Mouse (Mus musculus) intestine, postnatal 0 days (tissue): ENCODE results near the gene Pcbp1. TPM values are rescaled to one million over a fixed set of nuclear protein-coding genes. Genes with fewer than 3 reads are reported as not detected.
A peak's percentile ranks its signal among the peaks of the same experiment; 100 is the strongest.

Experiments
- ATAC-seq: fragments of 200-750 bp; cut with Nextera tagmentation; 2 replicates; pipeline ENCODE4 v1.8.0; 2017; ENCODE audit warnings: mild to moderate bottlenecking, moderate TSS enrichment, moderate library complexity
- H3K27ac ChIP-seq: fragments of 300-500 bp; sonication (generic); 2 replicates; pipeline ENCODE4 v1.5.1; 2014; ENCODE audit warnings: mild to moderate bottlenecking, low read depth, low read length, moderate library complexity
- H3K27me3 ChIP-seq: fragments of 300-500 bp; sonication (generic); replicated peaks from 2 replicates; pipeline ENCODE4 v1.6.1; 2014; ENCODE audit warnings: low read length, mixed read lengths; ENCODE audit not compliant: control insufficient read depth, insufficient read depth
- H3K36me3 ChIP-seq: fragments of 300-500 bp; sonication (generic); 2 replicates; pipeline ENCODE4 v1.6.1; 2014; ENCODE audit warnings: mild to moderate bottlenecking, moderate library complexity; ENCODE audit not compliant: control insufficient read depth, insufficient read depth
- H3K4me1 ChIP-seq: fragments of 300-500 bp; sonication (generic); replicated peaks from 2 replicates; pipeline ENCODE4 v1.6.1; 2014; ENCODE audit warnings: antibody characterized with exemption, low read length, mixed read lengths; ENCODE audit not compliant: control insufficient read depth, insufficient read depth
- H3K4me2 ChIP-seq: fragments of 300-500 bp; sonication (generic); replicated peaks from 2 replicates; pipeline ENCODE4 v1.6.1; 2014; ENCODE audit warnings: low read depth, mild to moderate bottlenecking, moderate library complexity
- H3K4me3 ChIP-seq: fragments of 300-500 bp; sonication (generic); 2 replicates; pipeline ENCODE4 v1.5.1; 2014; ENCODE audit warnings: low read depth, low read length
- H3K9ac ChIP-seq: fragments of 300-500 bp; sonication (generic); 2 replicates; pipeline ENCODE4 v1.6.1; 2014; ENCODE audit warnings: mild to moderate bottlenecking, low read depth, low read length
- H3K9me3 ChIP-seq: fragments of 300-500 bp; sonication (generic); 2 replicates; pipeline ENCODE4 v1.6.1; 2016; ENCODE audit warnings: mixed run types; ENCODE audit not compliant: control insufficient read depth
- CTCF ChIP-seq: sonication (generic); IDR thresholded peaks from 2 replicates; pipeline ENCODE4 v1.5.1; 2016; ENCODE audit warnings: low read depth, mild to moderate bottlenecking, control low read depth, antibody characterized with exemption, moderate library complexity
- WGBS: fragments of 180-500 bp; shearing (Covaris S2); extraction: QIAGEN DNeasy Blood & Tissue Kit; methylation state at CpG from one replicate; pipeline ENCODE4 v1.1.7; 2014; 5-methylcytosine and 5-hydroxymethylcytosine counted together
- polyA plus RNA-seq: library from polyadenylated mRNA; unstranded; fragments of >200 nt; fragmentation: Nextera tagmentation; extraction: Ambion mirVana; gene quantifications from 2 replicates; pipeline ENCODE4 v1.2.1, GENCODE M21; 2015

The Pcbp1 gene
- 326 and 327 TPM in 2 replicates for polyA plus RNA-seq

DNA sequence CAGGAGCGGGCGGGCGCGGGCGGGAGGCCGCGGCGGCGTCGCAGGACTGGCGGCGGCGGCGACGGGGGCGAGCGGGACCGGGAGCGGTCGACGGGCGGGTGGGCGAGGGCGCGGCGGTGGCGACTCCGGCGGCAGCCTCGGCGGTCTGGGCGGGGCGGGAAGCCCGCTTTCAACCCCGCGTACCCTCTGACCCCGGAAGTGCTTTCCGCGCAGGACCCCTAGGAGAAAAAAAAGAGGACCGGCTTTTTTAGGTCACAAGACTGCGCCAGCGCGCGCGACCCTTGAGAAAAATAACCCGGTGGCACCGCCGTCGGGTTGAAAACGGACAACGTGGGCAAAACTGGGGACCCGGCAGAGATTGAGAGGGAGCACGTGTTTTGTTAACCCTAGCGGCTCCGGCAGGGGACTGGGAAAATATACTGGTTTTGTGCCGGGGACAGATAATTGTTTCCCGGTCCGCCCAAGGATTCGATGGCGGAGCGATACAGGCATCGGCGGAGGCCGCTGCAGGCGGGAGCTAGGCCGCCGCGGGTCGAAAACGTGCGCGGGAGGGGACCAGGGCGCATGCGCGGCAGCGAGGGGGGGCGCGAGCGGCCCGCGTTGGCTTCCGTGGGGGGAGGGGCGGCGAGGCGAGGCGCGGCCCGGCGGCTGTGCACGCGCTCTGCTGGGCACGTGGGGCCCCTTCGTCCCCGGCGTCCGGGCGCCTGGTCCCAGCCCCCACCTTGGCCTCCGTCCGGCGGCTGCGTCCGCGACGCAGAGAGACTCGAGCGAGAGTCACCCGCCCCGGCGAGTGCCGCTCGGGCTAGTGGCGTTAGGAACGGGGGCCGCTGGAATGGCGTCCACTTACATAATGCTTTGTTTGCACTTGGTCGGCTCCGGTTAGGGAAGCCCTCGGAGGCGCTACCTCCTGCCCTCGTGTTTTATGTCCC, at the start of gene Pcbp1:
TSS of gene Pcbp1 (minus strand) at position 290 of the 929 bp plus-strand sequence.
- no peaks in the 10 kb centered on the region for H3K9me3 ChIP-seq
- H3K27ac ChIP-seq = peak within 1 kb of the TSS; percentile 97
- H3K27me3 ChIP-seq = no peaks in the 10 kb centered on the region
- H3K9ac ChIP-seq = peak within 1 kb of the TSS; percentile 84
- ATAC-seq = peak; percentile 84
- peak within 1 kb of the TSS; percentile 64 for H3K4me2 ChIP-seq
- WGBS = under 1% methylated on average over 101 of the region's 120 CpGs
- H3K4me3 ChIP-seq = peak within 1 kb of the TSS; percentile 96
- H3K36me3 ChIP-seq = peaks cover 9% of the 10 kb centered on the region; the same call in 1 of the 2 replicates
- H3K4me1 ChIP-seq = peaks cover 14% of the 10 kb centered on the region
- TF ChIP-seq CTCF = no peak

- H3K4me3 ChIP-seq = no peak overlapping the region
- no peaks in the 10 kb centered on the region for H3K9me3 ChIP-seq
- H3K4me2 ChIP-seq = no peak overlapping the region
- H3K4me1 ChIP-seq = 0 out of 2 replicates have a peak, but pooled peaks cover 5% of the 10 kb centered on the region
- 80% methylated on average over 3 of the region's 3 CpGs for WGBS
- TF ChIP-seq CTCF = no peak
- no peaks in the 10 kb centered on the region for H3K36me3 ChIP-seq
- no peaks in the 10 kb centered on the region for H3K27me3 ChIP-seq
- H3K9ac ChIP-seq = no peak overlapping the region
- ATAC-seq = no peak
- H3K27ac ChIP-seq = no peak overlapping the region
These were observed 48.4 kb upstream of the Pcbp1 start for GRCm38 (mm10) chr6:86574495-86574894.

DNA sequence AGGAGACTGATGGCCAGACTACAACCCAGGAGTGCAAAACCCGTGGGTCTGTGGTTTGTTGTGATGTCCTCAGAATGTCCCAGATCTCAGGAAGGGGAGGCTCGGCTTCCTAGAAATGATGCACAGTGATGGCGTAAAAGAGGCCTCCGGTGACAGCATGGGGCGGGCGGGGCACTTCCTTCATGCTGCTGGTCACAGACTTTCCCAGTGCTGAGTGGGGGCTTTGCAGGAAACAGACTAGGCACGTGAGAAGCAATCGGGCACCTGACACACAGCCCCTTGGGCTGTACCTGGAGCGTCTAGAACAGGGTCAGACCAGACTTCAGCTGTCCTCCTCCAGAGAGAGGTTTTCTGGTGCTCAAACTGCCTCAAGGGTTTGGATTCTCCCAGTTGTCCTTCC, 44.7 kb upstream of the Pcbp1 start:
- 47% methylated on average over 9 of the region's 9 CpGs for WGBS
- no peak overlapping the region for H3K27ac ChIP-seq
- H3K27me3 ChIP-seq = no peaks in the 10 kb centered on the region
- peak overlapping the region; percentile 26; the same call in 1 of the 2 replicates for H3K9ac ChIP-seq
- ATAC-seq = peak; percentile 32
- no peak overlapping the region for H3K4me3 ChIP-seq
- peaks cover 5% of the 10 kb centered on the region for H3K36me3 ChIP-seq
- 0 out of 2 replicates have a peak, but pooled peaks cover 5% of the 10 kb centered on the region for H3K4me1 ChIP-seq
- no peak overlapping the region for H3K4me2 ChIP-seq
- no peak for TF ChIP-seq CTCF
- H3K9me3 ChIP-seq = no peaks in the 10 kb centered on the region

- Histone ChIP-seq H3K27me3 (no peaks in the 10 kb centered on the region), H3K36me3 (peaks cover 19% of the 10 kb centered on the region), H3K9ac (no peak overlapping the region), H3K9me3 (no peaks in the 10 kb centered on the region), H3K4me1 (0 out of 2 replicates have a peak, but pooled peaks cover 5% of the 10 kb centered on the region), H3K4me2 (no peak overlapping the region), H3K27ac (no peak overlapping the region), H3K4me3 (no peak overlapping the region)
- no peak for TF ChIP-seq CTCF
- 13% methylated on average over 3 of the region's 3 CpGs for WGBS
- ATAC-seq = peak; percentile 85
These were observed 43.3 kb upstream of the Pcbp1 start for GRCm38 (mm10) chr6:86569461-86569820.

GRCm38 (mm10) chr6:86568816-86569460, 42.8 kb upstream of the Pcbp1 start:
- Histone ChIP-seq H3K9me3 (no peaks in the 10 kb centered on the region), H3K4me1 (0 out of 2 replicates have a peak, but pooled peaks cover 5% of the 10 kb centered on the region), H3K36me3 (peaks cover 23% of the 10 kb centered on the region), H3K27ac (peak overlapping the region; percentile 50; the same call in 1 of the 2 replicates), H3K4me3 (no peak overlapping the region), H3K4me2 (no peak overlapping the region), H3K27me3 (no peaks in the 10 kb centered on the region), H3K9ac (no peak overlapping the region)
- TF ChIP-seq CTCF = no peak
- ATAC-seq = no peak
- WGBS = 27% methylated on average over 3 of the region's 3 CpGs

DNA sequence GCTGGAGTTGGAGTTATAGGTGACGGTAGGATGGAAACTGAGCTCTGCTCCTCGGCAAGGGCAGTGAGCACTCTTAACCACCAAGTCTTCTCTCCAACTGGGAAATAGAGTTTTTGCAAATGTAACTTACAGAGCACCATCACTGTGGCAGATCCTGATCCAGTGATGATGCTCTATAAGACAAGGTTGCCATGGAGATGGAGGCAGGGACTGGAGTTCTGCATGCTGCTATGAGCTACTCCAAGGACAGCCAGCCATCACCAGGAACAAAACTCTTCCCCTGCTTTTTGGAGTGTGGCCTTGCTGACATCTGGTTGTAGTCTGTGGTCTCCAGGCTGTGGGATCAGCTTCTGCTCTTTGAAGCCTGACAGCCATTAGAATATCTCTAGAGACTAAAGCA, 39.7 kb upstream of the Pcbp1 start:
- H3K27me3 ChIP-seq = no peaks in the 10 kb centered on the region
- no peak for TF ChIP-seq CTCF
- H3K9ac ChIP-seq = no peak overlapping the region
- no peaks in the 10 kb centered on the region for H3K9me3 ChIP-seq
- 0 out of 2 replicates have a peak, but pooled peaks cover 1% of the 10 kb centered on the region for H3K4me1 ChIP-seq
- WGBS = 92% methylated on average over 2 of the region's 2 CpGs
- peaks cover 33% of the 10 kb centered on the region for H3K36me3 ChIP-seq
- no peak overlapping the region for H3K4me2 ChIP-seq
- ATAC-seq = no peak
- H3K4me3 ChIP-seq = no peak overlapping the region
- H3K27ac ChIP-seq = no peak overlapping the region
